Mouse (Mus musculus) natural killer cell, adult 2 months (primary cell): ENCODE results near the gene Aldh1l1.

Experiments used
- DNase-seq, 2 experiments: peaks; one replicate each; pipeline ENCODE4 v3.0.0; 2022; ENCODE audit warnings: low spot score in 2 of 2

The Aldh1l1 gene

GRCm38 (mm10) chr6:90550161-90550912, 64.1 kb downstream of the Aldh1l1 start:
- no peak for DNase-seq

GRCm38 (mm10) chr6:90551251-90551650, 65.0 kb downstream of the Aldh1l1 start:
- no peak for DNase-seq

- DNase-seq: no peak
Observed at GRCm38 (mm10) chr6:90553197-90553596, 67.0 kb downstream of the Aldh1l1 start.

- DNase-seq: no peak
Observed at GRCm38 (mm10) chr6:90553682-90554081, 67.5 kb downstream of the Aldh1l1 start.

- DNase-seq: no peak
Observed at GRCm38 (mm10) chr6:90556534-90557058, 70.4 kb downstream of the Aldh1l1 start.

GRCm38 (mm10) chr6:90557077-90557476, 70.8 kb downstream of the Aldh1l1 start:
- DNase-seq: no peak

- no peak for DNase-seq
Observed at GRCm38 (mm10) chr6:90557829-90558693, 71.8 kb downstream of the Aldh1l1 start.

- peak in 1 of 2 experiments; percentile 11 for DNase-seq
Observed at GRCm38 (mm10) chr6:90560390-90561058, 74.3 kb downstream of the Aldh1l1 start.

GRCm38 (mm10) chr6:90561234-90561781, 75.1 kb downstream of the Aldh1l1 start:
- DNase-seq: peak in 1 of 2 experiments; percentile 28

- DNase-seq: no peak
Observed at GRCm38 (mm10) chr6:90564240-90564639, 78.0 kb downstream of the Aldh1l1 start.

- no peak for DNase-seq
Observed at GRCm38 (mm10) chr6:90565357-90566215, 79.4 kb downstream of the Aldh1l1 start.

GRCm38 (mm10) chr6:90567486-90567885, 81.3 kb downstream of the Aldh1l1 start:
- DNase-seq: no peak

GRCm38 (mm10) chr6:90567928-90568327, 81.7 kb downstream of the Aldh1l1 start:
- DNase-seq: no peak

- DNase-seq: no peak
Observed at GRCm38 (mm10) chr6:90568721-90569120, 82.5 kb downstream of the Aldh1l1 start.

GRCm38 (mm10) chr6:90569736-90570383, 83.6 kb downstream of the Aldh1l1 start:
- DNase-seq: no peak

- no peak for DNase-seq
Observed at GRCm38 (mm10) chr6:90570392-90570791, 84.2 kb downstream of the Aldh1l1 start.

GRCm38 (mm10) chr6:90575261-90575715, 89.1 kb downstream of the Aldh1l1 start:
- DNase-seq: peak; percentile 34 to 56

- DNase-seq: no peak
Observed at GRCm38 (mm10) chr6:90578174-90578573, 91.9 kb downstream of the Aldh1l1 start.

GRCm38 (mm10) chr6:90582331-90582730, 96.1 kb downstream of the Aldh1l1 start:
- DNase-seq: no peak

- no peak for DNase-seq
Observed at GRCm38 (mm10) chr6:90588113-90588512, 101.9 kb downstream of the Aldh1l1 start.
